Mouse (Mus musculus): ENCODE measurements around the gene Mlycd. TPM values are rescaled to one million over a fixed set of nuclear protein-coding genes. Genes with fewer than 3 reads are reported as not detected.
A peak's percentile ranks its signal among the peaks of the same experiment; 100 is the strongest.

Mlycd gene
- polyA plus RNA-seq, 1 experiment from 2014 or later = 14.6 TPM

- peaks cover 43% of the 10 kb centered on the region for H3K27me3 ChIP-seq
Measured at GRCm38 (mm10) chr8:119447781-119448170, 53.1 kb downstream of the Mlycd start.

GRCm38 (mm10) chr8:119449627-119450026 lies 54.9 kb downstream of the Mlycd start:
- Histone ChIP-seq H3K27ac (replicated peaks) (no peak overlapping the region), H3K27me3 (peaks cover 42% of the 10 kb centered on the region), H3K4me3 (no peak overlapping the region), H3K4me1 (peaks cover 13% of the 10 kb centered on the region), H3K36me3 (no peaks in the 10 kb centered on the region), H3K9ac (replicated peaks) (no peak overlapping the region), H3K4me2 (replicated peaks) (no peak overlapping the region), H3K9me3 (no peaks in the 10 kb centered on the region)
- ATAC-seq (ENCODE audit: low FRiP score, low read depth) = no peak
- 81% methylated on average over 12 of the region's 12 CpGs for WGBS

More at GRCm38 (mm10) chr8:119447781-119448170, 53.1 kb downstream of the Mlycd start:
- H3K4me2 ChIP-seq (replicated peaks) = peak overlapping the region; percentile 88
- peak overlapping the region; percentile 79 for H3K9ac ChIP-seq (replicated peaks)
- no peaks in the 10 kb centered on the region for H3K9me3 ChIP-seq
- H3K27ac ChIP-seq (replicated peaks) = no peak overlapping the region
- ATAC-seq (ENCODE audit: low FRiP score, low read depth) = no peak
- H3K4me1 ChIP-seq = peaks cover 13% of the 10 kb centered on the region
- H3K36me3 ChIP-seq = no peaks in the 10 kb centered on the region
- under 1% methylated on average over 17 of the region's 17 CpGs for WGBS
- peak overlapping the region; percentile 76 for H3K4me3 ChIP-seq

- no peak overlapping the region for H3K27ac ChIP-seq (replicated peaks)
- WGBS = 84% methylated on average over 4 of the region's 4 CpGs
Measured at GRCm38 (mm10) chr8:119451131-119451530, 56.5 kb downstream of the Mlycd start.

GRCm38 (mm10) chr8:119452919-119453318 lies 58.2 kb downstream of the Mlycd start:
- no peaks in the 10 kb centered on the region for H3K9me3 ChIP-seq
- H3K36me3 ChIP-seq = no peaks in the 10 kb centered on the region
- no peak overlapping the region for H3K27ac ChIP-seq (replicated peaks)
- no peak overlapping the region for H3K9ac ChIP-seq (replicated peaks)
- peaks cover 28% of the 10 kb centered on the region for H3K27me3 ChIP-seq
- H3K4me2 ChIP-seq (replicated peaks) = no peak overlapping the region
- no peak overlapping the region for H3K4me3 ChIP-seq
- 84% methylated on average over 5 of the region's 5 CpGs for WGBS
- ATAC-seq (ENCODE audit: low FRiP score, low read depth) = no peak
- H3K4me1 ChIP-seq = peaks cover 5% of the 10 kb centered on the region; the same call in 1 of the 2 replicates

More at GRCm38 (mm10) chr8:119451131-119451530, 56.5 kb downstream of the Mlycd start:
- H3K27me3 ChIP-seq = peaks cover 37% of the 10 kb centered on the region
- no peak overlapping the region for H3K9ac ChIP-seq (replicated peaks)
- no peaks in the 10 kb centered on the region for H3K36me3 ChIP-seq
- H3K4me3 ChIP-seq = no peak overlapping the region
- H3K9me3 ChIP-seq = no peaks in the 10 kb centered on the region
- no peak for ATAC-seq (ENCODE audit: low FRiP score, low read depth)
- H3K4me1 ChIP-seq = peaks cover 13% of the 10 kb centered on the region
- no peak overlapping the region for H3K4me2 ChIP-seq (replicated peaks)

GRCm38 (mm10) chr8:119456045-119456444 lies 61.4 kb downstream of the Mlycd start:
- Histone ChIP-seq H3K4me3 (no peak overlapping the region), H3K27me3 (no peaks in the 10 kb centered on the region), H3K4me1 (peaks cover 13% of the 10 kb centered on the region; the same call in 1 of the 2 replicates), H3K27ac (replicated peaks) (no peak overlapping the region), H3K9me3 (no peaks in the 10 kb centered on the region), H3K36me3 (no peaks in the 10 kb centered on the region), H3K9ac (replicated peaks) (no peak overlapping the region), H3K4me2 (replicated peaks) (no peak overlapping the region)
- 88% methylated on average over 5 of the region's 5 CpGs for WGBS
- no peak for ATAC-seq (ENCODE audit: low FRiP score, low read depth)

GRCm38 (mm10) chr8:119459724-119460123 lies 65.0 kb downstream of the Mlycd start:
- Histone ChIP-seq H3K36me3 (no peaks in the 10 kb centered on the region), H3K4me1 (peaks cover 33% of the 10 kb centered on the region), H3K9me3 (no peaks in the 10 kb centered on the region), H3K9ac (replicated peaks) (no peak overlapping the region), H3K4me2 (replicated peaks) (no peak overlapping the region), H3K27me3 (peaks cover 23% of the 10 kb centered on the region), H3K4me3 (no peak overlapping the region), H3K27ac (replicated peaks) (peak overlapping the region; percentile 72)
- WGBS = 46% methylated on average over 16 of the region's 16 CpGs
- ATAC-seq (ENCODE audit: low FRiP score, low read depth) = 0 out of 2 replicates have a peak, but pooled peaks have one; percentile 42

Other genes with a start within 250 kb of the Mlycd start
- gene Hsbp1, start 50.4 kb upstream of the Mlycd start, polyA plus RNA-seq (2016; fragmentation: Nextera tagmentation; extraction: Ambion mirVana) = 375 and 391 TPM in 2 replicates
- gene Osgin1, start 39.2 kb downstream of the Mlycd start, polyA plus RNA-seq (2016; fragmentation: Nextera tagmentation; extraction: Ambion mirVana) = 0.14 and 0.22 TPM in 2 replicates
- gene Necab2, start 51.8 kb downstream of the Mlycd start, polyA plus RNA-seq (2016; fragmentation: Nextera tagmentation; extraction: Ambion mirVana) = 26.0 and 35.0 TPM in 2 replicates
- 0.15 and 0.21 TPM in 2 replicates for gene Slc38a8, start 106.8 kb downstream of the Mlycd start, polyA plus RNA-seq (2016; fragmentation: Nextera tagmentation; extraction: Ambion mirVana)
- gene Mbtps1, start 163.9 kb downstream of the Mlycd start, polyA plus RNA-seq (2016; fragmentation: Nextera tagmentation; extraction: Ambion mirVana) = 96.7 and 110 TPM in 2 replicates
- gene Hsdl1, start 180.3 kb downstream of the Mlycd start, polyA plus RNA-seq (2016; fragmentation: Nextera tagmentation; extraction: Ambion mirVana) = 100 and 104 TPM in 2 replicates
- 0.14 and 0.17 TPM in 2 replicates for gene Dnaaf1, start 180.4 kb downstream of the Mlycd start, polyA plus RNA-seq (2016; fragmentation: Nextera tagmentation; extraction: Ambion mirVana)
- gene Taf1c, start 210.3 kb downstream of the Mlycd start, polyA plus RNA-seq (2016; fragmentation: Nextera tagmentation; extraction: Ambion mirVana) = 15.3 and 16.7 TPM in 2 replicates
- 0.15 TPM in 1 of 2 replicates, not detected in the other for gene Adad2, start 217.9 kb downstream of the Mlycd start, polyA plus RNA-seq (2016; fragmentation: Nextera tagmentation; extraction: Ambion mirVana)
- 0.26 TPM in 1 of 2 replicates, not detected in the other for gene Kcng4, start 240.8 kb downstream of the Mlycd start, polyA plus RNA-seq (2016; fragmentation: Nextera tagmentation; extraction: Ambion mirVana)